Mouse (Mus musculus): ENCODE results near the gene Lamc2. TPM values are rescaled to one million over a fixed set of nuclear protein-coding genes. Genes with fewer than 3 reads are reported as not detected.

Gene Lamc2
- polyA plus RNA-seq, 1 experiment from 2014 or later, result 4.0 TPM

DNA sequence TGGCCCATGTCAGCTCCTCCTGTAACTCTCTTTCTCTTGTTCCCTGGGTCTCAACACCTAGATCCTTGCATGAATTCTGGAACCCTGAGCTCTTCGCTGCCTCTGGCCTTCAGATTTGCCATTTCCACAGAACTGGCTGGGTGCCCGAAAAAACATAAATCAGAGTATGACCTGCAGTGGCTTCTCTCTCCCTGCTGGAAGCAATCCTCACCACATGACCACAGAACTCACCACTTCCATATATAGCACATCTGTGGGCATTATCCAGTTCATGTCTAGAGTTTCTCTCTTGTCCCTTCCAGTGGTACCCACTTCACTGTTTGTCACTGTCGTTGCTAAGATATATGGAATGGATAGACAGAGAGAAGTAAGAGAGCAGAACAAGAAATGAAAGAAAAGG is 13.0 kb downstream of the Lamc2 start:
- Histone ChIP-seq H3K4me3 (ENCODE audit: low read depth, low read length) (no peak overlapping the region), H3K27ac (replicated peaks; ENCODE audit: low read depth, low read length) (no peak overlapping the region), H3K36me3 (replicated peaks; ENCODE audit: control insufficient read depth, insufficient read depth, low read depth, low read length) (no peaks in the 10 kb centered on the region), H3K9me3 (replicated peaks; ENCODE audit: control insufficient read depth, low read length) (no peaks in the 10 kb centered on the region), H3K27me3 (ENCODE audit: control insufficient read depth, insufficient read depth, low read length) (no peaks in the 10 kb centered on the region), H3K9ac (replicated peaks; ENCODE audit: low read length) (no peak overlapping the region), H3K4me1 (ENCODE audit: control insufficient read depth, insufficient read depth, low read length) (no peaks in the 10 kb centered on the region), H3K4me2 (ENCODE audit: low read depth, low read length) (no peak overlapping the region)
- whole genome bisulfite sequencing, result 75% methylated on average over 3 of the region's 3 CpGs
- ATAC-seq (replicated peaks; ENCODE audit: insufficient number of reproducible peaks, low FRiP score, low TSS enrichment, low read depth) (no peak), DNase-seq (ENCODE audit: low spot score) (no peak)

DNA sequence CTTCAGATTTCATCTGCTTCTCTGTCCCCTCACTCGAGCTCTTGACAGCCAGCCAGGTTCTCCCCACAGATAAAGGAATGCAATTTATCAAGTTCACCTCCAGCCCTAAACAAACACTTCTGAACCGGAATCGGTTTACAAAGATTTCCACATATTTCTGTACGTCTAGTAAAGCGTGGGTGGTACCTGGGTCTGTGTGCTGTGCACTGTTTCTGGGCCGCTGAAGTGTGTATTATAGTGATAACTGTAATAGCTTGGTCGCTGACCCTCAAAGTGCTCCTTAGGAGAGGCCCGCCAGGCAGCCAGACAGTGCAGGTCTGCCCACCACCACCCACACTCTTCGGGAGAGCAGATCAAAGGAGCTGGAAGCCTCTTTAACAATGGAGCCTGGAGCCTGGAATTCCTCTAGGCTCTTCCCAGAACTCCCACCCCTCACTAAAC is 13.9 kb downstream of the Lamc2 start:
- H3K27ac ChIP-seq (replicated peaks; ENCODE audit: low read depth, low read length), result no peak overlapping the region
- H3K27me3 ChIP-seq (ENCODE audit: control insufficient read depth, insufficient read depth, low read length), result no peaks in the 10 kb centered on the region
- no peaks in the 10 kb centered on the region for H3K9me3 ChIP-seq (replicated peaks; ENCODE audit: control insufficient read depth, low read length)
- no peak overlapping the region for H3K4me3 ChIP-seq (ENCODE audit: low read depth, low read length)
- peak; percentile 26 for DNase-seq (ENCODE audit: low spot score)
- no peak for ATAC-seq (replicated peaks; ENCODE audit: insufficient number of reproducible peaks, low FRiP score, low TSS enrichment, low read depth)
- H3K4me2 ChIP-seq (ENCODE audit: low read depth, low read length), result no peak overlapping the region; the same call in 1 of the 2 replicates
- H3K4me1 ChIP-seq (ENCODE audit: control insufficient read depth, insufficient read depth, low read length), result no peaks in the 10 kb centered on the region
- no peaks in the 10 kb centered on the region for H3K36me3 ChIP-seq (replicated peaks; ENCODE audit: control insufficient read depth, insufficient read depth, low read depth, low read length)
- 28% methylated on average over 9 of the region's 9 CpGs for whole genome bisulfite sequencing
- H3K9ac ChIP-seq (replicated peaks; ENCODE audit: low read length), result no peak overlapping the region

DNA sequence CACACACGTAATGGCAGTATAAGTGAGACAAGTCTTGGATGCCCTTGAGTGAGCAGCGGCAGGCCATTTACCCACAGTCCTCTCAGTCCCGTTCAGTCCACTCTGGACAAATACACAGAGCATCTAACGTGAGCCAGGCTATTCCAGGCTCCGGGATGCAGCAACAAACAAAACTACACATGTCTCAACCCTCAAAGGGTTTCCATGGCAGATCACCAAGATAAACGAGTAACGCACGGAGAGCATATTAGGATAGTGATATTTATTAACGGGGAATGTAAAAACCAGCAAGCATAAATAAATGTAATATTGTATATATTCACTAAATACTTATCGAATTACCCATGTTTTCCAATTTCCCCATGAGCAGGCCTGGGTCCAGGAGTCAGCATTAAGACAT is 15.2 kb downstream of the Lamc2 start:
- Histone ChIP-seq H3K27me3 (ENCODE audit: control insufficient read depth, insufficient read depth, low read length) (no peaks in the 10 kb centered on the region), H3K4me2 (ENCODE audit: low read depth, low read length) (no peak overlapping the region), H3K4me3 (ENCODE audit: low read depth, low read length) (no peak overlapping the region), H3K4me1 (ENCODE audit: control insufficient read depth, insufficient read depth, low read length) (no peaks in the 10 kb centered on the region), H3K27ac (replicated peaks; ENCODE audit: low read depth, low read length) (no peak overlapping the region), H3K36me3 (replicated peaks; ENCODE audit: control insufficient read depth, insufficient read depth, low read depth, low read length) (no peaks in the 10 kb centered on the region), H3K9ac (replicated peaks; ENCODE audit: low read length) (no peak overlapping the region), H3K9me3 (replicated peaks; ENCODE audit: control insufficient read depth, low read length) (no peaks in the 10 kb centered on the region)
- no peak for ATAC-seq (replicated peaks; ENCODE audit: insufficient number of reproducible peaks, low FRiP score, low TSS enrichment, low read depth)
- 90% methylated on average over 10 of the region's 10 CpGs for WGBS
- no peak for DNase-seq (ENCODE audit: low spot score)

DNA sequence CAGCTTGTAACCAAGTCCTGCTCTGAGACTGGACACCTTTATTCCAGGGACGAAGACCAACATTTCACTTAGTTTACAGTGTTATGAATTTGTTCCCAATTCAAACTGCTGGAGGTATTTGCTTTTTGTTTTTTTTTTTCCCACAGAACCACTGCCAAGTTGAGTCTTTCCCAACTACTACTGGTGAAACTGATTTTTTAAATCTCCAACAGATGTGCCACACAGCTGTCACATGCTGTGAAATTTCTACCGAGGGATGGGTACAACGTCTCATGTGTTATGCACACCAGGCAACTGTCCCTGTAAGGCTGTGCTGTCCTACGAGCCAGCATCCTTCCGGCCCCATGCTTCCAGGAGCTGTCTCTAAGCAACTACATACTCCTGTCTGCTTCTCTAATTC is 18.0 kb downstream of the Lamc2 start:
- DNase-seq (ENCODE audit: low spot score), result no peak
- Histone ChIP-seq H3K4me1 (ENCODE audit: control insufficient read depth, insufficient read depth, low read length) (no peaks in the 10 kb centered on the region), H3K9me3 (replicated peaks; ENCODE audit: control insufficient read depth, low read length) (no peaks in the 10 kb centered on the region), H3K27ac (replicated peaks; ENCODE audit: low read depth, low read length) (no peak overlapping the region), H3K4me3 (ENCODE audit: low read depth, low read length) (no peak overlapping the region), H3K36me3 (replicated peaks; ENCODE audit: control insufficient read depth, insufficient read depth, low read depth, low read length) (no peaks in the 10 kb centered on the region), H3K9ac (replicated peaks; ENCODE audit: low read length) (no peak overlapping the region), H3K27me3 (ENCODE audit: control insufficient read depth, insufficient read depth, low read length) (no peaks in the 10 kb centered on the region), H3K4me2 (ENCODE audit: low read depth, low read length) (no peak overlapping the region)
- ATAC-seq (replicated peaks; ENCODE audit: insufficient number of reproducible peaks, low FRiP score, low TSS enrichment, low read depth), result no peak
- 83% methylated on average over 5 of the region's 5 CpGs for WGBS

DNA sequence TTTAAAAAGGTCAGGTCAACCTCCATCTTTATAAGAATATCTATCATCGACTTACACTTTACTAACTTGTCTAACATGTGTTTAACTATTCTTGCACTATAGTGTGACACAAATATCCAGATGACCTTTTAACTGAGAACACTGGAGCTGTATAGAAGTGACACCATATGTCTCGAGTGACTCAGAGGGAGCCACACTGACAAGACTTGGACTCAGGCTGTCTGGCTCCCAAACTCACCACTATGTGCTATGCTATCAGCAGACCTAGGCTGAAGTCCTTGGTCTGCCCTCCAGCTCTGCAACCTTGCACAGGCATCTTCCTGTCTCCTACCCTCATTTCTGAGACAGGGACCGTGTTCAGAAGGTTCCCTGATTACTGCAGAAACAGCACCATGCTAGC is 22.4 kb downstream of the Lamc2 start:
- Histone ChIP-seq H3K9ac (replicated peaks; ENCODE audit: low read length) (no peak overlapping the region), H3K4me2 (ENCODE audit: low read depth, low read length) (no peak overlapping the region), H3K36me3 (replicated peaks; ENCODE audit: control insufficient read depth, insufficient read depth, low read depth, low read length) (no peaks in the 10 kb centered on the region), H3K27me3 (ENCODE audit: control insufficient read depth, insufficient read depth, low read length) (no peaks in the 10 kb centered on the region), H3K9me3 (replicated peaks; ENCODE audit: control insufficient read depth, low read length) (no peaks in the 10 kb centered on the region), H3K4me1 (ENCODE audit: control insufficient read depth, insufficient read depth, low read length) (no peaks in the 10 kb centered on the region; the same call in 1 of the 2 replicates), H3K4me3 (ENCODE audit: low read depth, low read length) (no peak overlapping the region), H3K27ac (replicated peaks; ENCODE audit: low read depth, low read length) (no peak overlapping the region)
- 58% methylated on average over 3 of the region's 3 CpGs for WGBS
- DNase-seq (ENCODE audit: low spot score) (no peak), ATAC-seq (replicated peaks; ENCODE audit: insufficient number of reproducible peaks, low FRiP score, low TSS enrichment, low read depth) (no peak)

DNA sequence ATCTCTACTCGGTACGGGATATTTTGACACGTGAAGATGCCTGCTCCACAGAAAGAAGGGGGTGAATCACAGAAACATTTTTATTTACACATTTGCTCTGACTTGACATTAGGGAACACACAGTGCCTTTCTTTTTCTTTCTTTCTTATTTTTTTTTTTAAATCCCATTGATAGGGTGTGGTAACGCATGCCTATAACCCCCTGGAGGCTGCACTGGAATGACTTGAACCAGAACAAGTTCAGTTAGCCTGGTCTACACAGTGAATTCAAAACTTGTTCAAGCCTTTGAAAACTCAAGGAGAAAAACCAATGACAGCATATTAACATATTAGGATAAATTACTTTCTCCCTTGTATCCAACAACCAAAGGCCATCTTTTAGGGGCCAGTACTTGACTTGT is 27.1 kb downstream of the Lamc2 start:
- Histone ChIP-seq H3K4me3 (ENCODE audit: low read depth, low read length) (no peak overlapping the region), H3K9ac (replicated peaks; ENCODE audit: low read length) (no peak overlapping the region), H3K36me3 (replicated peaks; ENCODE audit: control insufficient read depth, insufficient read depth, low read depth, low read length) (no peaks in the 10 kb centered on the region), H3K27ac (replicated peaks; ENCODE audit: low read depth, low read length) (no peak overlapping the region), H3K9me3 (replicated peaks; ENCODE audit: control insufficient read depth, low read length) (no peaks in the 10 kb centered on the region), H3K4me1 (ENCODE audit: control insufficient read depth, insufficient read depth, low read length) (no peaks in the 10 kb centered on the region; the same call in 1 of the 2 replicates), H3K27me3 (ENCODE audit: control insufficient read depth, insufficient read depth, low read length) (no peaks in the 10 kb centered on the region), H3K4me2 (ENCODE audit: low read depth, low read length) (no peak overlapping the region)
- DNase-seq (ENCODE audit: low spot score), result no peak
- 87% methylated on average over 4 of the region's 4 CpGs for WGBS
- ATAC-seq (replicated peaks; ENCODE audit: insufficient number of reproducible peaks, low FRiP score, low TSS enrichment, low read depth), result no peak

DNA sequence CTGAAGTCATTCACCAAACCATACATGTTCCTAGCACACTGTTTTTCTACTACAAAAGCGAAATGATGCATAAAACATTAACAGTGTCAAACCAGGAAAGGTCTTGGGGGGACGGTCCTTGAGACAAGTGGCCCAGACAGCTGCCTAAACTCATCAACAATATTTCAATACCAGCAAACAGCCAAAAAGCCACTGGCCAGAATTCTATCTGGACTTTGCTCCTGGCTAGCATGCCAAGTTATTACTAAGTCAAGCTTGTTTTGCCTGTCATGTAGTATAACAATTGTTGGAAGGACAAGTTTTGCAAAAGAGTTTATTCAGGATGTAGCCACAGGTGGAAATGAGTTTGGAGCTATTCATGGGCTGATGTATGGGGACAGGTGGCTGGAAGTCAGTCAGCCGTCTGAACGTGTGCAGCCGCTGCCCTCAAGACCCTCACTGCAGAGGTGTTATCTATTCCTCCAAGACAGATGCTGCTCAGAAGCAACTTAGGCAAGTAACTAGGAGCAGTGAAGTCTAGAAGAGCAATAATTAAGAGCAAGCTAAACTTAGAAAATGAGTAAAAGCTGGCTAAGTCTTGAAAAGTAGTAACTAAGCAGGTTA is 29.1 kb downstream of the Lamc2 start:
- no peak overlapping the region for H3K4me3 ChIP-seq (ENCODE audit: low read depth, low read length)
- DNase-seq (ENCODE audit: low spot score) (no peak), ATAC-seq (replicated peaks; ENCODE audit: insufficient number of reproducible peaks, low FRiP score, low TSS enrichment, low read depth) (no peak)
- no peaks in the 10 kb centered on the region; the same call in 1 of the 2 replicates for H3K4me1 ChIP-seq (ENCODE audit: control insufficient read depth, insufficient read depth, low read length)
- no peaks in the 10 kb centered on the region for H3K9me3 ChIP-seq (replicated peaks; ENCODE audit: control insufficient read depth, low read length)
- no peak overlapping the region for H3K9ac ChIP-seq (replicated peaks; ENCODE audit: low read length)
- no peaks in the 10 kb centered on the region for H3K27me3 ChIP-seq (ENCODE audit: control insufficient read depth, insufficient read depth, low read length)
- WGBS, result 78% methylated on average over 5 of the region's 5 CpGs
- no peak overlapping the region for H3K27ac ChIP-seq (replicated peaks; ENCODE audit: low read depth, low read length)
- H3K4me2 ChIP-seq (ENCODE audit: low read depth, low read length), result no peak overlapping the region
- H3K36me3 ChIP-seq (replicated peaks; ENCODE audit: control insufficient read depth, insufficient read depth, low read depth, low read length), result no peaks in the 10 kb centered on the region

DNA sequence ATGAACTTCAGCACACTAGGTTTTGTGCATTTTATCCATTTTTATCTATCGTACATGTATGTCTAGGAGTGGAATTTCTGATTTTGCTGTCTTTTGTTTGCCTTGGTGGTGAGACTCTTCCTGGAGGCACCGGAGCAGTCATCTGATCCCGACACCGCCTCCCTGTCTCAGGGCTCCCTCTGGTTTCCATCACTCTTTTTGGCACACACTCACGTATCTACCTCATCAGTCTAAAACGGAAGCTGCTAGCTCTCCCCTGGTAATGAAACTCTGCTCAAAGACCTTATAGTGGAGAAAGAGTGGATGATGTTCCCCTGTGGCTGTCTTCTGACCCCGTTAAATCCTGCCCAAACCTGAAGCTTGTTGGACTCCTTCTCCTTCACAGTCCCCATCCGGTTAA is 30.9 kb downstream of the Lamc2 start:
- no peak for DNase-seq (ENCODE audit: low spot score)
- no peak for ATAC-seq (replicated peaks; ENCODE audit: insufficient number of reproducible peaks, low FRiP score, low TSS enrichment, low read depth)
- H3K4me1 ChIP-seq (ENCODE audit: control insufficient read depth, insufficient read depth, low read length), result no peaks in the 10 kb centered on the region
- H3K9me3 ChIP-seq (replicated peaks; ENCODE audit: control insufficient read depth, low read length), result no peaks in the 10 kb centered on the region
- no peaks in the 10 kb centered on the region for H3K36me3 ChIP-seq (replicated peaks; ENCODE audit: control insufficient read depth, insufficient read depth, low read depth, low read length)
- 80% methylated on average over 8 of the region's 8 CpGs for WGBS
- H3K9ac ChIP-seq (replicated peaks; ENCODE audit: low read length), result no peak overlapping the region
- H3K27ac ChIP-seq (replicated peaks; ENCODE audit: low read depth, low read length), result no peak overlapping the region
- no peak overlapping the region for H3K4me3 ChIP-seq (ENCODE audit: low read depth, low read length)
- H3K4me2 ChIP-seq (ENCODE audit: low read depth, low read length), result no peak overlapping the region
- H3K27me3 ChIP-seq (ENCODE audit: control insufficient read depth, insufficient read depth, low read length), result no peaks in the 10 kb centered on the region
